Mouse (Mus musculus): Measurements from ENCODE around the gene Vangl2. TPM values are rescaled to one million over a fixed set of nuclear protein-coding genes. Genes with fewer than 3 reads are reported as not detected.

Gene Vangl2
- polyA plus RNA-seq, 1 experiment = 9.6 TPM

- no peak overlapping the region for H3K4me3 ChIP-seq (replicated peaks; ENCODE audit: extremely low read depth, low read depth, low read length)
- no peaks in the 10 kb centered on the region; the same call in 1 of the 2 replicates for H3K4me1 ChIP-seq (ENCODE audit: control insufficient read depth, insufficient read depth, low read length)
- TF ChIP-seq CTCF (IDR thresholded peaks at IDR 0.05; ENCODE audit: insufficient read depth, low read length) = no peak
- TF ChIP-seq POLR2A (IDR thresholded peaks at IDR 0.05; ENCODE audit: borderline replicate concordance, extremely low read depth, low read depth, low read length) = no peak
- WGBS = 63% methylated on average over 6 of the region's 6 CpGs
- no peak for DNase-seq
Observed at GRCm38 (mm10) chr1:171961704-171962103, 66.5 kb downstream of the Vangl2 start.

- no peak for DNase-seq
- H3K4me3 ChIP-seq (replicated peaks; ENCODE audit: extremely low read depth, low read depth, low read length) = no peak overlapping the region
- TF ChIP-seq CTCF (IDR thresholded peaks at IDR 0.05; ENCODE audit: insufficient read depth, low read length) = no peak
- TF ChIP-seq POLR2A (IDR thresholded peaks at IDR 0.05; ENCODE audit: borderline replicate concordance, extremely low read depth, low read depth, low read length) = no peak
- H3K4me1 ChIP-seq (ENCODE audit: control insufficient read depth, insufficient read depth, low read length) = no peaks in the 10 kb centered on the region; the same call in 1 of the 2 replicates
- WGBS = 94% methylated on average over 5 of the region's 5 CpGs
Observed at GRCm38 (mm10) chr1:171960726-171961125, 67.5 kb downstream of the Vangl2 start.

GRCm38 (mm10) chr1:171957411-171957810 lies 70.8 kb downstream of the Vangl2 start:
- TF ChIP-seq POLR2A (IDR thresholded peaks at IDR 0.05; ENCODE audit: borderline replicate concordance, extremely low read depth, low read depth, low read length) (no peak), CTCF (IDR thresholded peaks at IDR 0.05; ENCODE audit: insufficient read depth, low read length) (no peak)
- Histone ChIP-seq H3K4me3 (replicated peaks; ENCODE audit: extremely low read depth, low read depth, low read length) (no peak overlapping the region), H3K4me1 (ENCODE audit: control insufficient read depth, insufficient read depth, low read length) (no peaks in the 10 kb centered on the region; the same call in 1 of the 2 replicates)
- 40% methylated on average over 2 of the region's 2 CpGs for WGBS
- no peak for DNase-seq

GRCm38 (mm10) chr1:171955071-171955470 lies 73.2 kb downstream of the Vangl2 start:
- H3K4me3 ChIP-seq (replicated peaks; ENCODE audit: extremely low read depth, low read depth, low read length) = no peak overlapping the region
- TF ChIP-seq POLR2A (IDR thresholded peaks at IDR 0.05; ENCODE audit: borderline replicate concordance, extremely low read depth, low read depth, low read length) (no peak), CTCF (IDR thresholded peaks at IDR 0.05; ENCODE audit: insufficient read depth, low read length) (no peak)
- WGBS = 57% methylated on average over 6 of the region's 6 CpGs
- H3K4me1 ChIP-seq (ENCODE audit: control insufficient read depth, insufficient read depth, low read length) = no peaks in the 10 kb centered on the region; the same call in 1 of the 2 replicates
- DNase-seq = no peak

Other genes with a start within 250 kb of the Vangl2 start
- 3.4 and 6.2 TPM in 2 replicates for gene Cd84, start 188.7 kb downstream of the Vangl2 start, polyA plus RNA-seq (2012; rRNA removed)
- gene Gm10521, start 132.8 kb downstream of the Vangl2 start, polyA plus RNA-seq (2012; rRNA removed) = 0.72 and 1.1 TPM in 2 replicates
- gene Slamf6, start 110.9 kb downstream of the Vangl2 start, polyA plus RNA-seq (2012; rRNA removed) = 2.4 and 2.5 TPM in 2 replicates
- 0.05 TPM in 1 of 2 replicates, not detected in the other for gene Nhlh1, start 29.1 kb upstream of the Vangl2 start, polyA plus RNA-seq (2012; rRNA removed)
- 31.5 and 53.1 TPM in 2 replicates for gene Copa, start 54.1 kb upstream of the Vangl2 start, polyA plus RNA-seq (2012; rRNA removed)
- gene Ncstn, start 54.4 kb upstream of the Vangl2 start, polyA plus RNA-seq (2012; rRNA removed) = 80.1 and 95.0 TPM in 2 replicates
- 47.4 and 63.0 TPM in 2 replicates for gene Pex19, start 98.3 kb upstream of the Vangl2 start, polyA plus RNA-seq (2012; rRNA removed)
- gene Dcaf8, start 119.6 kb upstream of the Vangl2 start, polyA plus RNA-seq (2012; rRNA removed) = 58.0 and 74.9 TPM in 2 replicates
- gene Pea15a, start 178.4 kb upstream of the Vangl2 start, polyA plus RNA-seq (2012; rRNA removed) = 88.2 and 137 TPM in 2 replicates
- gene Casq1, start 191.4 kb upstream of the Vangl2 start, polyA plus RNA-seq (2012; rRNA removed) = 3.2 and 49.0 TPM in 2 replicates
- 0.05 and 1.2 TPM in 2 replicates for gene Atp1a4, start 230.0 kb upstream of the Vangl2 start, polyA plus RNA-seq (2012; rRNA removed)
- 90.8 and 105 TPM in 2 replicates for gene Igsf8, start 233.2 kb upstream of the Vangl2 start, polyA plus RNA-seq (2012; rRNA removed)